Mouse (Mus musculus): ENCODE data around the gene Gm17175. TPM values are rescaled to one million over a fixed set of nuclear protein-coding genes. Genes with fewer than 3 reads are reported as not detected.
"Not testable (repeated sequence)": the region's sequence is repeated elsewhere in the genome, so short reads cannot be mapped to it uniquely, and the experiment has no call there.

The Gm17175 gene
- total RNA-seq (2021): not detected
- long read RNA-seq, experiment 1: 0 reads
- long read RNA-seq, experiment 2: 0 reads

DNA sequence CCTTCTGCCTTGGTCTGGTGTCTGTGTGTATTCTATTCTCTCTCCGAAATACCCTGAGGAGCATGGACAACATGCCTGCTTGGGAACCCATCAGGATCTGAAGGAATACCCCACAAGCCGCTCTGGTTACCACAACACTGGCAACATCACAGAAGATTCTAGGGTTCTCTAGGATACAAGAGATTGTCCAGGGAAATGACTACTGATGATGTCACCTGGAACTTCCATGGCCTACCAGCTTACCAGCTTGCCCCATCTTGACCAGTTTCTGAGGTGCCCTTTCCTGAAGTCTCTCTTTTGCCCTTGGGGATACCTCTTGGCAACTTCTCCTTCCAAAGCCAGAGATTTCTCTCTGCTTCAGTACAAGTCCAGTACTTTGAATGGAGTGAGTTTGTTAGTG is at the start of gene Gm17175:
Gene Gm17175 (minus strand): TSS at position 101 of the 400 bp plus-strand sequence.
- intact Hi-C loops (cut with DNase I); DNase-seq (ENCODE audit: low spot score in 2 of 2): not testable (repeated sequence)

GRCm38 (mm10) chr14:51611210-51611609 is 37.3 kb upstream of the Gm17175 start, which contains the start of gene Gm17078:
Gene Gm17078, minus strand, starts transcription at chr14:51611310.
- no peak for DNase-seq (ENCODE audit: low spot score in 2 of 2)
- intact Hi-C loops (cut with DNase I): no loop called here

DNA sequence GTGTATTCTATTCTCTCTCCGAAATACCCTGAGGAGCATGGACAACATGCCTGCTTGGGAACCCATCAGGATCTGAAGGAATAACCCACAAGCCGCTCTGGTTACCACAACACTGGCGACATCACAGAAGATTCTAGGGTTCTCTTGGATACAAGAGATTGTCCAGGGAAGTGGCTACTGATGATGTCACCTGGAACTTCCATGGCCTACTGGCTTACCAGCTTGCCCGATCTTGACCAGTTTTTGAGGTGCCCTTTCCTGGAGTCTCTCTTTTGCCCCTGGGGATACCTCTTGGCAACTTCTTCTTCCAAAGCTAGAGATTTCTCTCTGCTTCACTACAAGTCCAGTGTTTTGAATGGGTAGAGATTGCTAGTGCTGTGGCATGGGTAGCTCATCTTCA is 18.2 kb upstream of the Gm17175 start, which contains the start of gene Gm17174:
Gene Gm17174 (minus strand): TSS at position 101 of the 400 bp plus-strand sequence.
- DNase-seq (ENCODE audit: low spot score in 2 of 2); intact Hi-C loops (cut with DNase I): not testable (repeated sequence)

GRCm38 (mm10) chr14:51552490-51552889 is 21.4 kb downstream of the Gm17175 start, which contains the start of gene Gm5622:
Gene Gm5622, plus strand, starts transcription at chr14:51552790.
- intact Hi-C loops (cut with DNase I): no loop called here
- DNase-seq (ENCODE audit: low spot score in 2 of 2): no peak

Other genes starting within 250 kb of the Gm17175 start
- gene Gm7247, start 212.3 kb downstream of the Gm17175 start, total RNA-seq (2021): not detected
- not detected for gene Vmn2r88, start 163.2 kb downstream of the Gm17175 start, total RNA-seq (2021)
- gene Vmn2r89, start 122.2 kb downstream of the Gm17175 start, total RNA-seq (2021): not detected
- gene Gm5622, start 21.3 kb downstream of the Gm17175 start, total RNA-seq (2021): not detected
- gene Gm17174, start 18.1 kb upstream of the Gm17175 start, total RNA-seq (2021): not detected
- gene Gm17078, start 37.2 kb upstream of the Gm17175 start, total RNA-seq (2021): not detected
- gene Gm4181, start 61.6 kb upstream of the Gm17175 start, total RNA-seq (2021): not detected
- gene Gm17079, start 121.4 kb upstream of the Gm17175 start, total RNA-seq (2021): not detected
- not detected for gene Gm5800, start 143.1 kb upstream of the Gm17175 start, total RNA-seq (2021)
- not detected for gene Ang4, start 199.5 kb upstream of the Gm17175 start, total RNA-seq (2021)
- gene AY358078, start 226.0 kb upstream of the Gm17175 start, total RNA-seq (2021): not detected